Mouse (Mus musculus) neural tube, embryonic 15.5 days (tissue): ENCODE data around the gene Cerk. TPM values are rescaled to one million over a fixed set of nuclear protein-coding genes. Genes with fewer than 3 reads are reported as not detected.

Experiments used
- ATAC-seq: fragments of 200-750 bp; cut with Nextera tagmentation; 2 replicates; pipeline ENCODE4 v1.8.0; 2017; ENCODE audit warnings: mild to moderate bottlenecking, moderate TSS enrichment, moderate library complexity; ENCODE audit not compliant: low FRiP score
- H3K27ac ChIP-seq: fragments of 300-500 bp; sonication (generic); replicated peaks from 2 replicates; pipeline ENCODE4 v1.5.1; 2015; ENCODE audit warnings: mild to moderate bottlenecking, inconsistent platforms
- H3K27me3 ChIP-seq: fragments of 300-500 bp; sonication (generic); replicated peaks from 2 replicates; pipeline ENCODE4 v1.6.1; 2015; ENCODE audit warnings: inconsistent platforms
- H3K36me3 ChIP-seq: fragments of 300-500 bp; sonication (generic); 2 replicates; pipeline ENCODE4 v1.6.1; 2015; ENCODE audit warnings: inconsistent platforms
- H3K4me1 ChIP-seq: fragments of 300-500 bp; sonication (generic); 2 replicates; pipeline ENCODE4 v1.6.1; 2015; ENCODE audit warnings: inconsistent platforms
- H3K4me2 ChIP-seq: fragments of 300-500 bp; sonication (generic); 2 replicates; pipeline ENCODE4 v1.6.1; 2015; ENCODE audit warnings: inconsistent platforms, mild to moderate bottlenecking, moderate library complexity
- H3K4me3 ChIP-seq: fragments of 300-500 bp; sonication (generic); replicated peaks from 2 replicates; pipeline ENCODE4 v1.5.1; 2015; ENCODE audit warnings: mild to moderate bottlenecking, inconsistent platforms
- H3K9ac ChIP-seq: fragments of 300-500 bp; sonication (generic); replicated peaks from 2 replicates; pipeline ENCODE4 v1.6.1; 2015; ENCODE audit warnings: mild to moderate bottlenecking, inconsistent platforms
- H3K9me3 ChIP-seq: fragments of 300-500 bp; sonication (generic); replicated peaks from 2 replicates; pipeline ENCODE4 v1.6.1; 2016; ENCODE audit warnings: inconsistent platforms
- WGBS: fragments of 180-500 bp; shearing (Covaris S2); methylation state at CpG from one replicate; pipeline ENCODE4 v1.1.7; 2015; ENCODE audit warnings: mixed read lengths; 5-methylcytosine and 5-hydroxymethylcytosine counted together
- polyA plus RNA-seq: library from polyadenylated mRNA; unstranded; fragments of >200 nt; fragmentation: Nextera tagmentation; extraction: Ambion mirVana; gene quantifications from 2 replicates; pipeline ENCODE4 v1.2.1, GENCODE M21; 2015

Gene Cerk
- polyA plus RNA-seq, 1 experiment from 2014 or later: 27.5 TPM

GRCm38 (mm10) chr15:86090578-86090977 is 95.4 kb downstream of the Cerk start:
- Histone ChIP-seq H3K36me3 (peaks cover 16% of the 10 kb centered on the region), H3K4me3 (no peak overlapping the region), H3K27ac (peak overlapping the region; percentile 70), H3K4me2 (no peak overlapping the region), H3K9ac (no peak overlapping the region), H3K4me1 (peaks cover 66% of the 10 kb centered on the region), H3K9me3 (no peaks in the 10 kb centered on the region), H3K27me3 (no peaks in the 10 kb centered on the region)
- ATAC-seq: no peak
- 77% methylated on average over 8 of the region's 8 CpGs for whole genome bisulfite sequencing

DNA sequence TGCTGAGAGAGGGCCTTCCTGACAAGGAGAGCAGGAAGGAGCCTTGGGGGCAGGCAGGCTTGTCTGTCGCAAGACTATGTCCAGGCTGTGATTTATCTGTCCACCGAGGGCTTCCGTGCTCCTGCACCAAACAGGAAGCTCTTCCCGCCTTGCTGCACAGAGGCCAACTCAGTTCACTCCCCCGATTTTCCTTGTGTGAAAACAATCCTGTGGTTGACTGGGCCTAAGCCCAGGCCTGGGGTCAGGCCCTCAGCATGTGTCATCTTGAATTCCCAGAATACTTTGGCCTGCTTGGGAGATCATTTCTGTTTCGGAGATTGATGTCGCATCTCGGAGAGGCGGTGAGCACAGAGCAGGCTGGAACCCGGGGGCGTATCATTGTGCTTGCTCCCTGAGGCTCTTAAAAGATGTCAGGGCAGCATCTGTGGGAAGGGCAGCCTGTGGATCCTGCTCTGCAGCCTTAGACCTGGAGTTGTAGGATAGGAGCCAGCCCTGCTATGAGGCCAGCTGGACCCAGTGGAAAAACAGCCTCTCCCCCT is 95.9 kb downstream of the Cerk start:
- 29% methylated on average over 11 of the region's 11 CpGs for WGBS
- Histone ChIP-seq H3K27ac (peak overlapping the region; percentile 70), H3K4me1 (peaks cover 71% of the 10 kb centered on the region), H3K36me3 (peaks cover 16% of the 10 kb centered on the region), H3K9ac (no peak overlapping the region), H3K27me3 (no peaks in the 10 kb centered on the region), H3K4me3 (no peak overlapping the region), H3K4me2 (no peak overlapping the region), H3K9me3 (no peaks in the 10 kb centered on the region)
- ATAC-seq: no peak

Other genes starting within 250 kb of the Cerk start
- 0.88 and 1.4 TPM in 2 replicates for gene Celsr1, start 152.4 kb downstream of the Cerk start, polyA plus RNA-seq
- gene Gramd4, start 128.4 kb downstream of the Cerk start, polyA plus RNA-seq: 25.4 and 25.8 TPM in 2 replicates
- 11.0 and 14.1 TPM in 2 replicates for gene Tbc1d22a, start 28.3 kb upstream of the Cerk start, polyA plus RNA-seq